Mouse (Mus musculus): ENCODE measurements around the gene Wnt1. TPM values are rescaled to one million over a fixed set of nuclear protein-coding genes. Genes with fewer than 3 reads are reported as not detected.
"Not testable (repeated sequence)": the region's sequence is repeated elsewhere in the genome, so short reads cannot be mapped to it uniquely, and the experiment has no call there.

Gene Wnt1
- polyA plus RNA-seq (2014; fragmentation: Nextera tagmentation; extraction: Ambion mirVana): not detected in 2 replicates

GRCm38 (mm10) chr15:98789661-98790535 is at the start of gene Wnt1:
Gene Wnt1 (plus strand): TSS chr15:98789857.
- peak within 1 kb of the TSS; percentile 51 for H3K4me2 ChIP-seq
- H3K9ac ChIP-seq (ENCODE audit: low read depth, low read length): no peak within 1 kb of the TSS
- no peak within 1 kb of the TSS for H3K27ac ChIP-seq (ENCODE audit: low read depth, low read length)
- H3K4me1 ChIP-seq (ENCODE audit: control insufficient read depth, insufficient read depth, low read length): peaks cover 11% of the 10 kb centered on the region
- H3K27me3 ChIP-seq (ENCODE audit: control insufficient read depth, insufficient read depth, low read length): peaks cover 83% of the 10 kb centered on the region
- 0 out of 2 replicates have a peak, but pooled peaks have one; percentile 39 for ATAC-seq (replicated peaks; ENCODE audit: insufficient number of reproducible peaks, low FRiP score, low TSS enrichment)
- H3K9me3 ChIP-seq (replicated peaks; ENCODE audit: control insufficient read depth, low read length): no peaks in the 10 kb centered on the region
- no peaks in the 10 kb centered on the region for H3K36me3 ChIP-seq (ENCODE audit: control insufficient read depth, insufficient read depth, low read length)
- H3K4me3 ChIP-seq (ENCODE audit: low read depth, low read length): peak within 1 kb of the TSS; percentile 31
- WGBS (ENCODE audit: insufficient replicate concordance): 3% methylated on average over 51 of the region's 51 CpGs

DNA sequence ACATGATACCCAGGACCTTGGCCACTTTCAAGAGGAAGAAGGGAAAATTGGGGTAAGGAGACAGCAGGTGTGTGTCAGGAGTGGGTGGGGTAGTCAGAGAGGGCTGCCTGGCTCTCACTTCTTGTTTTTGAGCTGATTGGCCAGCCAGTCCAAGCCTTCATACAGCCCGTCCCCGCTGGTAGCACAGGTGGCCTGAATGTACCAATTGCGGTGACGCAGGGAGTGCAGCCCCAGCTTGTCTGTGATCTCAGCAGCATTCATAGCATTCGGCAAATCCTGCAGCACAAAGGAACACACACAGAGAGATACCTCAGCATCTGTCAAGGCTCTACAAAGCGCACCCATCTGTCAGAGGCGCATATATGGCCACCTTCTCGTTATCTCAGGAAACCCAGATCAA is 49.4 kb upstream of the Wnt1 start:
- H3K9ac ChIP-seq (ENCODE audit: low read depth, low read length): no peak overlapping the region
- no peak for ATAC-seq (replicated peaks; ENCODE audit: insufficient number of reproducible peaks, low FRiP score, low TSS enrichment)
- H3K4me1 ChIP-seq (ENCODE audit: control insufficient read depth, insufficient read depth, low read length): 0 out of 2 replicates have a peak, but pooled peaks cover 4% of the 10 kb centered on the region
- H3K9me3 ChIP-seq (replicated peaks; ENCODE audit: control insufficient read depth, low read length): no peaks in the 10 kb centered on the region
- H3K4me2 ChIP-seq: no peak overlapping the region
- H3K27ac ChIP-seq (ENCODE audit: low read depth, low read length): no peak overlapping the region
- no peak overlapping the region for H3K4me3 ChIP-seq (ENCODE audit: low read depth, low read length)
- H3K27me3 ChIP-seq (ENCODE audit: control insufficient read depth, insufficient read depth, low read length): no peaks in the 10 kb centered on the region
- H3K36me3 ChIP-seq (ENCODE audit: control insufficient read depth, insufficient read depth, low read length): peaks cover 23% of the 10 kb centered on the region
- WGBS (ENCODE audit: insufficient replicate concordance): 85% methylated on average over 8 of the region's 8 CpGs

DNA sequence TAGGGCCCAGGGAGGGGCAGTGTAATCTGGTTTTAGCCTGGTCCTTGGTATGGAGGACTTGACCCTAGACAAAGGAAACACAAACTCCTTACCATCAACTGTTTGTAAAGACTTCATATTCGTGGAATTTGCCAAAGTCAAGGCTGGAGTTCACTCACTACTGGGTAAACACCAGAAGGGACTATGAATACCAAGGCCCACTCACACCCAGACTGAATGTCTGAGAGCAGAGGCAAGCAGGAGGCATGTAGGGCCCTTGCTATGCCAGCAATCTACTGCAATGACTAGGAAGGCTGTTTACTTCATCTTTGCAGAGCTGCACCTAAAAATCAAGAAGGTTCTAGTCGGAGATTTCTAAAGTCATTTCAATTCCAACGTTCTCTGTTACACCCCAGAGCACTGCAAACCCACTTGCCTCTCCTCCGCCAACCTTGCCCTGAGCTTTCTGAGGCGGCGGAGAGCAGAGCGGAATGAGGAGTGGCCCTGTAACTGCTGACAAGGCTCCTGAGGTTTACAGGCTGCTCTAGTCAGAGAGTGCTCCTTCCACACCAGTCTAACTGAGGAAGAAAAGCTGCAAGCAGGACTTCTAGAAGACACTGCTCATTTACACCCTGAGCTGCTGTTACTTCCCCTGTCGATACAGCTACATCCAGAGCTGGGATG is 46.8 kb upstream of the Wnt1 start:
- Histone ChIP-seq H3K4me3 (ENCODE audit: low read depth, low read length) (no peak overlapping the region), H3K9me3 (replicated peaks; ENCODE audit: control insufficient read depth, low read length) (no peaks in the 10 kb centered on the region), H3K4me1 (ENCODE audit: control insufficient read depth, insufficient read depth, low read length) (0 out of 2 replicates have a peak, but pooled peaks cover 7% of the 10 kb centered on the region), H3K27me3 (ENCODE audit: control insufficient read depth, insufficient read depth, low read length) (no peaks in the 10 kb centered on the region), H3K9ac (ENCODE audit: low read depth, low read length) (no peak overlapping the region), H3K36me3 (ENCODE audit: control insufficient read depth, insufficient read depth, low read length) (peaks cover 19% of the 10 kb centered on the region), H3K27ac (ENCODE audit: low read depth, low read length) (no peak overlapping the region), H3K4me2 (no peak overlapping the region)
- ATAC-seq (replicated peaks; ENCODE audit: insufficient number of reproducible peaks, low FRiP score, low TSS enrichment): no peak
- 86% methylated on average over 8 of the region's 8 CpGs for WGBS (ENCODE audit: insufficient replicate concordance)

GRCm38 (mm10) chr15:98743863-98744262 is 45.8 kb upstream of the Wnt1 start:
- not testable (repeated sequence) for H3K27me3 ChIP-seq (ENCODE audit: control insufficient read depth, insufficient read depth, low read length); H3K27ac ChIP-seq (ENCODE audit: low read depth, low read length); H3K4me1 ChIP-seq (ENCODE audit: control insufficient read depth, insufficient read depth, low read length); H3K9me3 ChIP-seq (replicated peaks; ENCODE audit: control insufficient read depth, low read length); H3K4me2 ChIP-seq; ATAC-seq (replicated peaks; ENCODE audit: insufficient number of reproducible peaks, low FRiP score, low TSS enrichment); H3K9ac ChIP-seq (ENCODE audit: low read depth, low read length); H3K4me3 ChIP-seq (ENCODE audit: low read depth, low read length)
- H3K36me3 ChIP-seq (ENCODE audit: control insufficient read depth, insufficient read depth, low read length): peaks cover 16% of the 10 kb centered on the region
- 84% methylated on average over 3 of the region's 3 CpGs for whole genome bisulfite sequencing (ENCODE audit: insufficient replicate concordance)

- H3K36me3 ChIP-seq (ENCODE audit: control insufficient read depth, insufficient read depth, low read length): 0 out of 2 replicates have a peak, but pooled peaks cover 6% of the 10 kb centered on the region
- H3K27ac ChIP-seq (ENCODE audit: low read depth, low read length): no peak overlapping the region
- H3K27me3 ChIP-seq (ENCODE audit: control insufficient read depth, insufficient read depth, low read length): no peaks in the 10 kb centered on the region
- 0 out of 2 replicates have a peak, but pooled peaks cover 7% of the 10 kb centered on the region for H3K4me1 ChIP-seq (ENCODE audit: control insufficient read depth, insufficient read depth, low read length)
- H3K4me3 ChIP-seq (ENCODE audit: low read depth, low read length): no peak overlapping the region
- H3K9me3 ChIP-seq (replicated peaks; ENCODE audit: control insufficient read depth, low read length): no peaks in the 10 kb centered on the region
- ATAC-seq (replicated peaks; ENCODE audit: insufficient number of reproducible peaks, low FRiP score, low TSS enrichment): no peak
- WGBS (ENCODE audit: insufficient replicate concordance): 70% methylated on average over 10 of the region's 10 CpGs
- H3K9ac ChIP-seq (ENCODE audit: low read depth, low read length): no peak overlapping the region
- H3K4me2 ChIP-seq: no peak overlapping the region
Measured at GRCm38 (mm10) chr15:98746344-98746965, 43.2 kb upstream of the Wnt1 start.

DNA sequence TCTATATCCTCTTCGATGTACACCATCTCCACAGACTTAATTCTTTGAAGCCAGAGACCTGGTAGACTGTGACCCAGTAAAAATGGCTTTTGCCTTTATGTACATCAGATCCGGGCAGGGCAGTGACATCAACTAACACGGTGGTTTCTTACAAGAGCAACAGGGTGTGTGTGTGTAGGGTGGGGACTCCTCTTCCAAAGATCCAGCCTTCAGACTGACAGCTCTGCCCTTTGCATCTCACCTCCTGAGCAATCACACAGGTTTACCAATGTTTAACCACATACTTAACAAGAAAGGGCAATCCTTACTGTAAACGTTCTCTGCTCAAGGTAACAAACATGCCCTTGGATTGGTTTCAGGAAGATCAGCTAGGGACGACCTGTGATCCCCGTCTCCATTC is 42.4 kb upstream of the Wnt1 start:
- 0 out of 2 replicates have a peak, but pooled peaks cover 7% of the 10 kb centered on the region for H3K4me1 ChIP-seq (ENCODE audit: control insufficient read depth, insufficient read depth, low read length)
- H3K4me2 ChIP-seq: no peak overlapping the region
- H3K9me3 ChIP-seq (replicated peaks; ENCODE audit: control insufficient read depth, low read length): no peaks in the 10 kb centered on the region
- no peak overlapping the region for H3K27ac ChIP-seq (ENCODE audit: low read depth, low read length)
- H3K4me3 ChIP-seq (ENCODE audit: low read depth, low read length): no peak overlapping the region
- H3K9ac ChIP-seq (ENCODE audit: low read depth, low read length): no peak overlapping the region
- no peak for ATAC-seq (replicated peaks; ENCODE audit: insufficient number of reproducible peaks, low FRiP score, low TSS enrichment)
- 80% methylated on average over 6 of the region's 6 CpGs for WGBS (ENCODE audit: insufficient replicate concordance)
- 0 out of 2 replicates have a peak, but pooled peaks cover 6% of the 10 kb centered on the region for H3K36me3 ChIP-seq (ENCODE audit: control insufficient read depth, insufficient read depth, low read length)
- H3K27me3 ChIP-seq (ENCODE audit: control insufficient read depth, insufficient read depth, low read length): no peaks in the 10 kb centered on the region

DNA sequence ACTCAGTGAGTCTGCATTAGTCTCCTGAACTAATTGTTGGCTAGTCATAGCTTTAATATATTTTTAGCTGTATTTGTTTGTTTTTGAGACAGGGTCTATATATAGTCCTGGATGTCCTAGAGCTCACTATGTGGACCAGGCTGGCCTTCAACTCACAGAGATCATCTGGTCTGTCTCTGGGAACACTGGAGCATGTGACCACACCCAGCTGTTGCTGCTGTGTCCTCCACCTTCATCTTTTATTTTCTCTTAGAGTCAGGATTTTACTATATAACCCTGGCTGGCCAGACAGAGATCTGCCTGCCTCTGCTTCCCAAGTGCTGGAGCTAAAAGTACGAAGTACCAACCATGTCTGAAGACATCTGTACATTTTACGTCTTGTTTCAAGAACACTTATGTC is 40.6 kb upstream of the Wnt1 start:
- no peaks in the 10 kb centered on the region for H3K27me3 ChIP-seq (ENCODE audit: control insufficient read depth, insufficient read depth, low read length)
- H3K4me1 ChIP-seq (ENCODE audit: control insufficient read depth, insufficient read depth, low read length): 0 out of 2 replicates have a peak, but pooled peaks cover 7% of the 10 kb centered on the region
- H3K9ac ChIP-seq (ENCODE audit: low read depth, low read length): no peak overlapping the region
- no peak overlapping the region for H3K27ac ChIP-seq (ENCODE audit: low read depth, low read length)
- WGBS (ENCODE audit: insufficient replicate concordance): 86% methylated on average over 2 of the region's 2 CpGs
- H3K36me3 ChIP-seq (ENCODE audit: control insufficient read depth, insufficient read depth, low read length): 0 out of 2 replicates have a peak, but pooled peaks cover 4% of the 10 kb centered on the region
- no peak overlapping the region for H3K4me2 ChIP-seq
- ATAC-seq (replicated peaks; ENCODE audit: insufficient number of reproducible peaks, low FRiP score, low TSS enrichment): no peak
- no peaks in the 10 kb centered on the region for H3K9me3 ChIP-seq (replicated peaks; ENCODE audit: control insufficient read depth, low read length)
- no peak overlapping the region for H3K4me3 ChIP-seq (ENCODE audit: low read depth, low read length)

DNA sequence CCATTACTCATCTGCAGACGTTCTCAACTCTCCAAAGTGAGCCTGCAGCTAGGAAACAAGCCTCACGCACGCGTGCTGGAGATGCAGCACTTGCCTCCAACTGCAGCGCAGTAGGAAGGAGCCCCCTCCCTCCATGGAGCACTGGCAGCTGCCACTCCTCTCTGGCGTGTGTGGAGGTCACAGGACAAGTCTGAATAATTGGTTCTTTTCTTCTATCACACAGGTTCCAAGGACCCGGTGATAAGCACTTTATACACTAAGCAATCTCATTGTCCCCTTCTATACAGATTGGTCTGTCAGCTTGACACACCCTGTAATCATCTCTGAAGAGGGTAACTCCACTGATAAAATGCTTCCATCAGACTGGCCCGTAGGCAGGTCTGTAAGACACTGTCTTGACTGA is 36.6 kb upstream of the Wnt1 start:
- H3K9me3 ChIP-seq (replicated peaks; ENCODE audit: control insufficient read depth, low read length): no peaks in the 10 kb centered on the region
- H3K36me3 ChIP-seq (ENCODE audit: control insufficient read depth, insufficient read depth, low read length): peaks cover 10% of the 10 kb centered on the region; the same call in 1 of the 2 replicates
- WGBS (ENCODE audit: insufficient replicate concordance): 63% methylated on average over 8 of the region's 8 CpGs
- peaks cover 6% of the 10 kb centered on the region; the same call in 1 of the 2 replicates for H3K4me1 ChIP-seq (ENCODE audit: control insufficient read depth, insufficient read depth, low read length)
- no peaks in the 10 kb centered on the region for H3K27me3 ChIP-seq (ENCODE audit: control insufficient read depth, insufficient read depth, low read length)
- no peak overlapping the region for H3K27ac ChIP-seq (ENCODE audit: low read depth, low read length)
- no peak for ATAC-seq (replicated peaks; ENCODE audit: insufficient number of reproducible peaks, low FRiP score, low TSS enrichment)
- no peak overlapping the region for H3K9ac ChIP-seq (ENCODE audit: low read depth, low read length)
- no peak overlapping the region for H3K4me3 ChIP-seq (ENCODE audit: low read depth, low read length)
- no peak overlapping the region for H3K4me2 ChIP-seq
